Mouse (Mus musculus) cerebellum, adult 9-10 months (tissue): ENCODE data around the gene Rnf216.

Experiments used
- DNase-seq: peaks from one replicate; pipeline ENCODE4 v3.0.0; 2022

The Rnf216 gene

DNA sequence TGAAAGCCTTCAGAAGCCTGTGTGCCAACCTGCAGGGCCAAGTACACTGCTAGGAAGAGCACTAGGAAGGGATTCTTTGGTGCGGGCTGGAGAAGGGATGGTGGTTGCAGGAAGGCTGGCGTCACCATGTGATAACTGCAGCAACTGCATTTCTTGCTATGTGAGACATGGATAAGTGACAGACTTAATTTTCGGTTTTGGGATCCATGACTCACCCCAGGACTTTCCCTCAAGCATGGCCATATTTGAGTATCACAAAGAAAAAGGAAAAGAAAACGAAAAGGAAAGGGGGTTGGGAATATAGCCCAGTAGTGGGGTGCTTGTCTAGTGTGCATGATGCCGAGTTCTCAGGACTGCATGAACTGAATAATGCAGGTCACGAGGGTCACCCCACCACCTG is 60.9 kb downstream of the Rnf216 start:
- DNase-seq = no peak

DNA sequence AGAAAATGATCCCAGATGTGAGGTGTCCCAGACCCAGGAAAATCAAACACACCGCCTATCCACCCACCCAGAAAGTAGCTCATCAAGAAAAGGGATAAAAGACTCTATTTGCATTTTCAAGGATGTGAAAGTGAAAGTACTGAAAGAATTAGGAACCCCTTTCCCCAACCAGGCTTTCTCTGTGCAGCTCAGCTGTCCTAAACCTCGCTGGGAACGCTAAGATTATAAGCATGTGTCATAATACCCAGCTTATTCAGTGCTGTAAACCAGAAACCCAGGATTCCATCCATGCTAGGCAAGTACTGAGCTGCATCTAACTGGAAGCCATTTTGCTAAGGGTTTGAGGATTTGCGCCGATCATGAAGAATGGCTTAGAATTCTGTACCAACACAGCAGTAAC is 62.5 kb downstream of the Rnf216 start:
- DNase-seq = no peak

DNA sequence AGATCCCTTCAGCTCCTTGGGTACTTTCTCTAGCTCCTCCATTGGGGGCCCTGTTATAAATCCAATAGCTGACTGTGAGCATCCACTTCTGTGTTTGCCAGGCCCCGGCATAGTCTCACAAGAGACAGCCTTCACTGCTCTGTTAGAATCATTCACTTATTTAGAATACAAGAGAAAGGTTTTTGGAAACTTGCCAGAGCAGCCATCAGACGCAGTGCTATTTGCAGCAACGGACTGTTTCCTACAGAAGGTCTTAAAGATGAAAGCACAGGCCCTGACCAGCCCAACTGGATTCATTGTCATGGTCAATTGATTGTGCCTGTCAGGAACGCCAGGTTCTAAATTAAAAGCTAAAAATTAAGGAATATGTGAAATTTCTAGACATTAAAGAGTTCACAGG is 63.0 kb downstream of the Rnf216 start:
- no peak for DNase-seq

DNA sequence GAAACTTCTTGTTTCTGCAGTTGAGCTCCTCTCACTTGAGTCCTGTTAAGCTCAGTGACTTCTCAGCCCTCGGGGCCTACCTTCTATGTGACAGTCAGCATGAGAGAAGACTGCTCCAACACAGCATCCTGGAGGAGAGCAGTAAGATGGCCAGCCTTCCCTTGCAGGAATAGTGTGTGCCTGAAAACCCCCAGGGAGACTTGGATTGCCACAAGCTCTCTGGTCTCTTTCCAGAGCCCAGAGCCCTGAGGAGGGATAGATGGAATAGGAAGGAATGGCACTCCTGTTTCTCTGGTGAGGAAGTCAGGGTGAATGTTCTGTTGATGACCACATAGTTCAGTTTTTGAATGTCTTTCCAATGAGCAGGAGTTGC is 63.8 kb downstream of the Rnf216 start:
- no peak for DNase-seq

DNA sequence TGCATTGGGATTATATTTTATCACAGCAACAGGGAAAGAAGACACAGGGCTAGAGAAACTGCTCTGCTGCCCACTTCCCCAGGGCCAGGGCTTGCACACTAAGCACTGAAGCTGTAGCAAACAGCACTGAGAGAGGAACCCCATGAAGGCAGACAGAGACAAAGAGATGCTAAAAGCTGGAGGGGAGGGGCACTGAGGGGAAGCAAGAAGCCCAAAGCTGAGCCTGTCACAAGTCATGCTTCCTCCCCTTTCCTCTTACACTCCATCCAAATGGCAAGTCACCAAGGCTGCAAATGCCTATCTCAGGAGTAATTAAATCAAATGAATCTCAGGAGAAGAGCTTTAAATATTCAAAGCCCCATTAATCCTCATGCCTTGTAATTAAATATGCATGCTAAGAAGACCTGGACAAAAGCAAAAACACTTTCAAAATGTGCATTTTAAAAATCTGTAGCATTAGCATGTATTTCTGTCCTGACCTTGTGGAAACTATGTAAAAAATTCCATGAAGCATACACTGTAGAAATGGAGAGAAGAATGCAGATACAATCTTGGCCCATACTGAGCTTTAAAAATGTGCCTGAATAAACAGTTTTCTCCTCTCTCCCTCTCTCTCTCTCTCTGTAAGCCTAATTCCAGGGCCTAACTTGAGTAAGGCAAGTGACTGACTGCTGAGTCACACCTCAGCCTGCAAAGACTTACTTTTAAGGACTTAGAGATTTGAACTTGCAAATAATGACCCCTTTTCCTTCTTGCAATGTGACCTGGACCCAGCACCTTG is 64.4 kb downstream of the Rnf216 start:
- no peak for DNase-seq

DNA sequence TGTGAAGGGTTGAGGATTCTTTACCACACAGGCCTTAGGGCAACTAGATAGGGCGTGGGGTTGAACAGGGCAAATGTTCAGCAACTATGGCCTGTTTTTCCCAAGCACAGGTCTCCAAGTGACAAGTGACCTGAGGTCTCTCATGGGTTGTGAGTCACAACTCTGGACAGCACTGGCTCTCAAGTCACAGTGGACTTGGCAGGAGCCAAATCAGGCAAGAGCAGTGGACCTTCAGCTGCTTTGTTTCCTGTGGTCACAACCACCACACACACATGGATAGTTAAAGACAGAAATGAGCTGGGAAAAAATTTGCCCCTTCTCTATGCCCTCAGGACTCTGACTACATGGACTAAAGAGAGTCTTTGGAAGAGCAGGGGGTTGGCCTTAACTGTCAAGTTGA is 65.2 kb downstream of the Rnf216 start:
- no peak for DNase-seq

DNA sequence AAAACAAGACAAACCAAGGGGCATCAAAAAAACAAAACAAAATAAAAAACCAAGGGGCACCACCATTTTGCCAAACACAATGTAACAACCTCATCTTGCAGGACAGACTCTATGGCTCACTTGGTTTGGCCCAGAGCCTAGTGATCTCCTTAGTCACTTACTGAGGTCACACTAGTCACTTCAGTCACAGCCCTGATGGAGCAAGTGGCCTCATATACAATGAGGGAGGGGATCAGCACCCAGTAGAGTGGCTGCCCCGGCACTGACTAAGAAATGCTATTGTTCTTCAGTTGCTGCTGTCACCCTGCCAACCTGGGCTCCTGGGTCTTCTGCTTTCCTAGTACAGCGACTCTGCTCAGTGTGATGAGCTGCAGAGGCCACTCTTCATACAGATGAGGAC is 68.9 kb downstream of the Rnf216 start:
- no peak for DNase-seq

DNA sequence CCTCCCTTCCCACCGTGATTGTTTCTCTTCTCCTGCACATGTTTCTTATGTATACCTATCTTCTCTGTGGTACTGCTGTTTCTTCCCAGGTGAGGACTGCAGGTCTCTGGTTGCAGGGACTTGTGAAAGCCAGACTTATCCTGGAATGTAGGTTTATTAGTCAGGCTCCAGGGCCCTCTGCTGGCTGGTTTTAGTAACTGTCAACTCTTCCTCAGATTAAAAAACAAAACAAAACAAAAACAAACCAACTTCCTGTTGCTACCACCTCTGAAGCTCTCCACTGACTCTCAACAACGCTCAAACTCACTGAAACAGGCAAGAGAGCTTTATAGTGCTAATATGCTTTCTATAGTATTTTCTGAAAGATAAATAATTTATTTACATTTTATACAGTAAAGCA is 69.5 kb downstream of the Rnf216 start:
- DNase-seq = peak; percentile 41

DNA sequence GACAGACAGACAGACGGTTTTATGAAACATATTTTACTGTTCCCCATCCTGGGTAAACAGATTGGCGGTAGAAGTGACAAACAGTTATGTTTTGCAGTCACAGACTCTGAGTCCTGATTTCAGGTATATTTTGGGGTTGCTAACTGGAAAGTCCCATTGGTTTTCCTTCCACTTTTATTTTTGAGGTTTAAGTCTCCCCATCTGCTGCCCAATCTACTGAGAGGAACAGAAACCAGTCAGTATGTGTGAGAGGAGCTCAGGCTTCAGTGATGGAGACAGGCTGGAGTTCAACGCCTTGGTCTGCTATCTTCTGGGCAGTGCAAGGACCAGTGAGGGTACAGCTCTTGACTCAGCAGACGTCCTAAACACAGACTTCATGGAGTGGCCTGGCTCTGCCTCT is 74.0 kb downstream of the Rnf216 start:
- DNase-seq = no peak

DNA sequence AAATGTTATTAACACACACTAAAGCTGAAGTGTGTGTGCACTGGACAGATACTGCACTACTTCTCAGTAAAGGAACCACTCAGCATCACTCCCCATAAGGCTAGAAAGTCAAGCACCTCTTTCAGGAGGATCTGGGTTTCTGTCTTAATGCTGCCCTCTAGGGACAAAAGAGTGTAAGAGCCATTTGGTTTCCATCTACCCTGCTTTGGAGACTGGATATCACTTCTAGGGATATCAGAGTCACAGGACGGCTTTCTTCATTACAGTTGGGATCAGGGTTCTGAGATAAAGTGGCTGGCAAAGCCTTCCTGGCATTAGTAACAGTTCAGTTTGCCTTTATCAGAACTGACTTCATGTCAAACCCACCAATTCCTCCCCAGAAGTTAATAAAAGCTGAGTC is 75.6 kb downstream of the Rnf216 start:
- peak; percentile 77 for DNase-seq

DNA sequence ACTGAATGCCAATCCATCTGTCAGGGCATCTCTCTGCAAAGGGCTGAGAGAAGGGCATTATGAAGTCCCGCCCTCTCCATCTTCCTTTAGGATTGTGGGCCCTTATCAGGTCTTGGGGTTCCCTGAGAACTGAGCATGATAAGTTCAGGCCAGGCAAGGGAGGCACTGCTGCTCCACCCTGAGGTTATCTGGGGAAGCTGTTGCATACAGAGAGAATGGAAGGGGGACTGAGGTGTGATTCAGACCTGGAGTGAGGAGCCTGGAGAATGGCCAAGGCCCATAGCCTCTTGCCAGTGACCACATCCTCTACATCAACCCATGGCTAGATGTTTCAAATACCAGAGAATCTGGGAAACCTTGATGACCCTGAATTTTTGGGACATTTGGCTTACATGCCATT is 76.7 kb downstream of the Rnf216 start:
- DNase-seq = no peak

DNA sequence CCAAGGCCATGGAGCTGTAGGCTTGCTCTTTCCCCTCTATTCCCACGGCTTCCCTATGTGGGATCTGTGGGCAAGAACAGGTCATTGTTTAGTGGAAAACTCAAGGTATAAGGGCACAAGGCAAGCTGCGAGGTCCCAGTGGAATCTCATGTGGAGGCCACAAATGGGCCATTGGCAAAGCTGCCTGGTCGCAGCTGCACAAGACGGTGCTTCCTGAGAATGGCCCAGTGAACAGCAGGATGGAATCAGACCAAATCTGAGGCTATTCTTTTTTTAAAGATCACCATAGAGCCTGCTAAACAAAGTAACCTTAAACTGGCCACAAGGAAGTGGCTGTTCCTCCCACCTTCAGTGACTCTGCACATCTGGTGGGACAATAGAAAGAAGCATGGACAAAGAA is 77.5 kb downstream of the Rnf216 start:
- DNase-seq = no peak

DNA sequence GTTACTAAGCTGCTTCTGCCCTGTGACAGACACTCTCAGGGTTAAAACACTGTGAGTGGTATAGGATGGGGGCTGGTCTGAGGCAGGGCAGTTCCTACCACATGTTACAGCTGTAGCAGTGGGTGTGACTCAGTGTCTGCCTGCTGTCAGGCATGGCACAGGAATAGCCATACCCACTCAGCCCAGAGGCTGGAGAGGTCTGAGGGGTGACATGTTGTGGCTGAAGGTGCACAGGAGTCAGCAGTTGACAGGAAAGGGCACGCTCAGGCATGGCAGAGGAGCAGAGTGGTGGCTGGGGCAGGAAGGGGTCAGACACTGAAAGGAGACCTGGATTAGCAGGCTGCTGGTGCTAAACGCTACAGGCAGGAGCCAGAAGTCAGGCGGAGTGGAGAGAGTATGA is 78.7 kb downstream of the Rnf216 start:
- DNase-seq = no peak

DNA sequence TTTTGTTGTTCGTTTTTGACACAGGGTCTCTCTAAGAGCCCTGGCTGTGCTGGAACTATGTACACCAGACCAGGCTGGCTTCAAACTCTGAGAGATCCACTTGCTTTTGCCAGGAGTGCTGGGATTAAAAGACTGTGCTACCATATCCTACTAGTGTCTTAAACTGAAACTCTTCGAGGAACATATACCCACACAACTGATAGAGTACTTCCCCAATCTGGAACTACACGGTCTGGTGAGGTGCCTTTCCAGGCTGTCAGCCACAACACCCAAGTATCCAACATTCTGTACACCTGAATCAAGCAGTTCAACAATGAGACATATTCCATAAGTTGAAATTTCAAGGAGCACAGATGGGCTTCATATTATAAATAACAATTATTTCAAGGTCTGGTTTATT is 79.5 kb downstream of the Rnf216 start:
- DNase-seq = no peak

DNA sequence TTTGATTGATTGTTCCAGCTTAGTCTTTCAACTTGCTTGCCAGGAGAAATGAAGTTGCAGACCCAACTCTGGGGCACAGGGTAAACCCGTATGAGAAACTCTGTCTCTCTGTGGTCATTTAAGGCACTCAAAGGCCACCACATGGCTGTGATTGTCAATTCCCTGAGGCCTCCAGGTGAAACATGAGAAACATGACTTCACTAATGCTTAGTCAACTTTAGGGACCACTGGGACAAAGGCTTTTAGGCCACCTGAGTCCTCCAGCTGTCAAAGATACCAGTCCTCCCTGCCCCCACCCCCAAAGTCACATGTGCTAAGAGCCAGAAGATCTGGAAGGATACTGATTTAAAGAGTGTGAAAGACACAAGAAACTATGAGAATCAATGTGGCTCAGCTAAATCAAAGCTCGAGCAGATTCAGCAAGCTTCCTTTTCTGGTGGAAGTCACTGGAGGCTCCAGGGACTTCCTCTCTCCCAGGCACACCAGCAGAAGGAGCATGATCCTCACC is 80.1 kb downstream of the Rnf216 start:
- DNase-seq = no peak

DNA sequence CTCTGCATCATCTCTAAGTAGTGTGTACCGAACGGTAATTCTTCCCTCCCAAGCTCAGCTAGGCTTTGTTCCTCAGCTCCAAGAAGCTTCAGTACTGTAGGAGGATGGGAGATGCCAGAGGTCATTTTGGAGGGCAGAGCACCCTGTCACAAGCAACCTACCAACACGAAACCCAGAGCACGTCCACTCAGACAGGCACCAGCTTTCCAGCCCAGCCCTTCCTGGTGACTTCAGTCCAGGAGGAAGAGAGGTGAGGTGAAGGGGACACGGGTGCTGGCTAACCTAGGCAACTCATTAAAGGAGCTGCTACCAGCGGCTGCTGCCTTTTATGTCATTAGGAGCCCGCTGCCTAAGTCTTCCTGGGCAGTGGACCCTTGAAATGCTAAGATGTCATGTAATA is 81.1 kb downstream of the Rnf216 start:
- DNase-seq = no peak

DNA sequence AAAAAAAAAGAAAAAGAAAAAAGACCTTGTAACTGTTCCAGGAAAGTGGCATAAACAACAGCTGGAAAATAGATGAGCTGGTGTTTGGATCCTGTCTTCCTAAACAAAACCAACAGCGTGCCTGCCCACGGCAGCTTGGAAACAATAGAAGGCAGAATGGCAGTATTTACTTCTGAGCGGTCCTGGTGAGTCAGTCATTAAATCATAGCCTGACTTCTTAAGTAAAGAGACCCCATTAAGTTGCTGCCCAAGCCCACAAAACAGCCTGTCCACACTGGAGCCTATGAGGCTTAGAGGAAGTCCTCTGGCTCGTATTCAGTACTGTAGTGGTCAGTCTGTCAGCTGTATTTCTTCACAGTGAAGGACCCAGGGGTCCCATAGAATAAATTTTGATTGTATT is 81.6 kb downstream of the Rnf216 start:
- DNase-seq = no peak

DNA sequence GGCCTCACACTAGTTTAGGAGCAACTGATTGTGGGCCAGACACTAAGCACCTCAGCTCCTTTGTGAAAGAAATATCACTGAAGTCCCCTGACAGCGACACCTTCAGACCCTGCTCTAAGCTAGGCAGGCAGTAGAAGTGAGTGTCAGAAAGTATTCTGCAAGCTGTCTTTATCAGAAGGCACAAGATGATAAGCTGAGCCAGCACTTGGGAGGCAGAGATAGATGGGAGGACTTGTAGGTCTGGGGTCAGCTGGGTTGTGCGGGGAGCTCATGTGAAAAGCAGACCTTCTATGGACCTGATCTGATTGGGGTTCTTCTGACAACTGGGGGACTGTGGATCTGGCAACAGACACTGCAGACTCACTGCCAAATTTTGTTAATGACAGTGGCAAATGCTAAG is 88.9 kb downstream of the Rnf216 start:
- DNase-seq = no peak

DNA sequence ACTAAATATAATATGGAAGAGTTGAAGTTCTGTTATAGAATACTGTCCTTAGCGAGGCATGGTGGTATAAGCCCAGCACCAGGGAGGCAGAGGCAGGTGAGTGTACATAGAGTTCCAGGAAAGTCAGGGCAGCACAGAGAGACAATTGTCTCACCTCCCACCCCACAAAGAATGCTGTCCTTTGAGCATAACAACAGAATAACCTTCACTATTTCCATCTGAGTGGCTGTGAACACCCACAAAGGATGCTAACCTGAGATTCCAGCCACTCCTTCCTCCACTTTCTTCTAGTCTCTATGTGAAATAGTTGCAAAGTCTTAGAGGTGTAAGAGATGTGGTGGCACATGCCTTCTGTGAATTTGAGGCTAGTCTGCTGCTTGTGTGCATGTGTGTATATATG is 89.8 kb downstream of the Rnf216 start:
- DNase-seq = no peak

DNA sequence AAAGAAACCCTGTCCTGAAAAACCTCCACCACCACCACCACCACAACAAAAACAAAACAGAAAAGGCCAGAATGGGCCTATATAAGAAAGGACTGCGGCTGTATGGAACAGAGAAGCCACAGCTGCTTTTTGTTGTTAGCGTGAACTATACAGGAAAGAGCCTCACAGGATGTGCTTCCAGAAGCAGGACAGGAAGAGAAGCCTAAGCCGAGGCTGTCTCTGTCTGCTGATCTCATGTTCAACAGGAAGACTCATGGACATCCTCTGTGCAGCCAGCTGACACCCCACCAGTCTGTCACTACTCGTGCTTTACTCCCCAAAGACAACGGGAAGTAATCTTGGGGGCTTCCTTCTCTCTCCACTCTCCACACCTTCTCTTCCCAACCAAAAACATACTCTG is 95.4 kb downstream of the Rnf216 start:
- no peak for DNase-seq

DNA sequence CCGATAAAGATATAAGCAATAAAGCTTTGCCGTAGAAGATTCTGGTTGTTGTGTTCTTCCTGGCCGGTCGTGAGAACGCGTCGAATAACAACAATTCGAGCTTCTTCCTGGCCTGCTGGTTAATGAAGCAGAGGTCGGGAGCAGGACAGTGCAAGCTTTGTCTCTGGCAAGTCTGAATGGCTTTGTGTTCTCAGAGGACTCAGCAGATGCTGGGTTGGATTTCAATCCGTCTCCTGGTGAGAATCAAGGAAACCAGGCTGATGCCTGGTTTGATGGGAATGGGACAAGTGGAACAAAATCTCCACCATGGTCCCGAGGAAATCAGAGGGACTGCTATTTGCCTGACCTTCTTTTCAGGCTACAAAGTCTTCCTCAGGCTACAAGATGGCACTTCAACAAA is 103.4 kb downstream of the Rnf216 start:
- peak; percentile 19 for DNase-seq

DNA sequence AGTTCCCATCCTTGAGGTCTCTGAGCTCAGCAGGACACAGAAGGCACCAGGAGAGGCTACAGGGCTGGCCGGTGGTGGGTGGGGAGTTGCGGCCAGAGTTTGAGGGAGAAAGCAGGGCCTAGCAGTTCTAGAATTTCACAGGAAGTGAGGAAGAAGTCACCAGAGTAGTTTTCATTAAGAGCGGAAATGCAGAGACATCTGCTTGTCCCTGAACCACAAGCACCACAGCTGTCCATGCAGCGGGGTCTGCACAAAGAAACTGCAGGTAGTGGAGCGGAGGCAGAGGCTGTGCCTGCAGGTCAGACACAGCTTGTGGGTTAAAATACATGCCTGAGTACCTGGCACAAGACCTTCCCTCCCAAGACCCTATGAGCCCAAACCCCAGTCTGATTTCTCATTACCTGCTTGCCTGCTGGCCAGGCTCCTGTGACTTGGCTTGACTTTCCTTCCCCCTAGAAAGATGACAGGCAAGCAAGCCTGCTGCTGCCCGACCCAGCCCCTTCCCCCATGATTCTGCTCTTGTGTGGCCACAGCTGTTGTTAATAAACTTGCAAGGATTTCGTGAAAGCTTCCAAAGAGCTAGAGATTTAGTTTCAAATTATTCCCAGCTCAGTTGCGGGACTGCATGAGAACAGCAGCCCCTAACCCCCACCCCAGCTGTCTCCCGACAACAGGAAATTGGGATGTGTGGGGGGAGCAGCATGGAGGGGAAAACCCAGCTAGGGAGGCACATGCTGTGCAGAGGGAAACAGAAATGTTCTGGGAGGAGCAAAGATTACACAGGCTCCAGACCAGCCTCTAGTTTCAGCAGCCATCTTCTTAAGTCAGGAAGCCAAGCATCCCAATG is 111.9 kb downstream of the Rnf216 start:
- no peak for DNase-seq

DNA sequence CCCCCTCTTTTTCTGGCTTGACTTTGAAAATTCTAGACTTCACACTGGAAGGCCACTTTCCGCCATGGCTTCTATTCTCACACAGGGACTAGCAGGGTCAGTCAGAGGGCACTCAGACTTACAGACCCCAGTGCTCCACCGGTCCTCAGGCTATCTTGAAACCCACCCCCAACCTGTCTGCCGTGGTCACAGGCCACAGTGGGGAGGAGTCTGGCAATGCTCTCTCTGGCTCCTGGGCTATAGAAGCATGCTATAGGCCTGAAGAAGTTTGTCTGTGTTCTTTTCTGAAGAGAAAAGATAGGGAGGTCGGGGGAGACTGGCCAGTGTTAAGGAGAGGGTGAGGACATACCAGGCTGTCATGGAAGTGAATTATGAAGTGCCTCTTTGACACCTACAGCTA is 112.7 kb downstream of the Rnf216 start:
- no peak for DNase-seq

DNA sequence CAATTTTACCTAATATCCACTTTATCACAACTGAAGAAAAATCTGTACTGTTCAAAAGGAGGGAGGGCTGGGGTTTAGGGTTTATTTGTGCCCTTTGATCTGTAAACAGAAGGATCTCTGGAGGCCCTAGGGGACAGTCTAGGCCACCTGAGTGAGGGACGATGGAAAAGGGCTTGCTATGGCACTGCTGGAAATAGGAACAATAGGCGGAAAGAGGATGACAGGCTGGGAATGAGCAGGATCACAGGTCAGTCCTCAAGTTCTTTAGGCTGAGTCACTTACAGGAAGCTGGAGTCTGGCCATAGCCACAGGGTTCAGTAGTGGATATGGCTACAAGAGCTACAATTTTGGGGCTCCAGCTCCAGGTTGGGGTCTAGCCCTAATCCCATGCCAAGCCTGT is 114.6 kb downstream of the Rnf216 start:
- no peak for DNase-seq
